Mouse (Mus musculus) limb, embryonic 14.5 days (tissue): ENCODE measurements around the gene Plekha4. TPM values are rescaled to one million over a fixed set of nuclear protein-coding genes. Genes with fewer than 3 reads are reported as not detected.
"Not testable (repeated sequence)": the region's sequence is repeated elsewhere in the genome, so short reads cannot be mapped to it uniquely, and the experiment has no call there.

Experiments
- ATAC-seq: fragments of 200-750 bp; cut with Nextera tagmentation; 2 replicates; pipeline ENCODE4 v1.8.0; 2017; ENCODE audit warnings: low read depth, moderate number of reproducible peaks, moderate TSS enrichment; ENCODE audit not compliant: low FRiP score
- DNase-seq: peaks from one replicate; pipeline ENCODE4 v3.0.0-alpha.2; 2015; ENCODE audit warnings: low spot score
- H3K27ac ChIP-seq: fragments of 300-500 bp; sonication (generic); replicated peaks from 2 replicates; pipeline ENCODE4 v1.5.1; 2014; ENCODE audit warnings: low read depth, mild to moderate bottlenecking, low read length, moderate library complexity, mixed read lengths
- H3K27me3 ChIP-seq: fragments of 300-500 bp; sonication (generic); 2 replicates; pipeline ENCODE4 v1.6.1; 2014; ENCODE audit warnings: low read length, mixed read lengths; ENCODE audit not compliant: control insufficient read depth, insufficient read depth
- H3K36me3 ChIP-seq: fragments of 300-500 bp; sonication (generic); 2 replicates; pipeline ENCODE4 v1.6.1; 2014; ENCODE audit warnings: mild to moderate bottlenecking, low read length, moderate library complexity, mixed read lengths; ENCODE audit not compliant: control insufficient read depth, insufficient read depth
- H3K4me1 ChIP-seq: fragments of 300-500 bp; sonication (generic); 2 replicates; pipeline ENCODE4 v1.6.1; 2014; ENCODE audit warnings: antibody characterized with exemption, low read length, mixed read lengths; ENCODE audit not compliant: control insufficient read depth, insufficient read depth
- H3K4me2 ChIP-seq: fragments of 300-500 bp; sonication (generic); replicated peaks from 2 replicates; pipeline ENCODE4 v1.6.1; 2014; ENCODE audit warnings: low read depth, mild to moderate bottlenecking, low read length, moderate library complexity; ENCODE audit not compliant: severe bottlenecking
- H3K4me3 ChIP-seq: fragments of 300-500 bp; sonication (generic); replicated peaks from 2 replicates; pipeline ENCODE4 v1.5.1; 2014; ENCODE audit warnings: low read length
- H3K9ac ChIP-seq: fragments of 300-500 bp; sonication (generic); 2 replicates; pipeline ENCODE4 v1.6.1; 2014; ENCODE audit warnings: mild to moderate bottlenecking, low read depth, low read length, moderate library complexity; ENCODE audit not compliant: severe bottlenecking
- H3K9me3 ChIP-seq: fragments of 300-500 bp; sonication (generic); 2 replicates; pipeline ENCODE4 v1.6.1; 2016; ENCODE audit warnings: low read length; ENCODE audit not compliant: control insufficient read depth
- POLR2A ChIP-seq: fragments of 200-500 bp; IDR thresholded peaks from 2 replicates; pipeline ENCODE4 v1.8.0; 2012; ENCODE audit warnings: inconsistent platforms, mild to moderate bottlenecking, moderate library complexity, borderline replicate concordance; ENCODE audit not compliant: insufficient read depth, insufficient read length; ENCODE audit errors: extremely low read depth
- WGBS: fragments of 180-500 bp; shearing (Covaris S2); extraction: QIAGEN DNeasy Blood & Tissue Kit; methylation state at CpG from one replicate; pipeline ENCODE4 v1.1.7; 2014; 5-methylcytosine and 5-hydroxymethylcytosine counted together
- polyA plus RNA-seq, 2 experiments: library from polyadenylated mRNA; depleted of rRNA in 1 of 2; stranded (reverse) in 1 of 2; unstranded in 1 of 2; fragments of >200 nt; fragmentation: Nextera tagmentation in 1 of 2; extraction: Ambion mirVana in 1 of 2; gene quantifications; 2 replicates each; pipeline versions ENCODE4 v1.2.1 to v1.2.3; 2012 to 2014

Plekha4 gene
- polyA plus RNA-seq, 2 experiments = 4.6 to 13.1 TPM

DNA sequence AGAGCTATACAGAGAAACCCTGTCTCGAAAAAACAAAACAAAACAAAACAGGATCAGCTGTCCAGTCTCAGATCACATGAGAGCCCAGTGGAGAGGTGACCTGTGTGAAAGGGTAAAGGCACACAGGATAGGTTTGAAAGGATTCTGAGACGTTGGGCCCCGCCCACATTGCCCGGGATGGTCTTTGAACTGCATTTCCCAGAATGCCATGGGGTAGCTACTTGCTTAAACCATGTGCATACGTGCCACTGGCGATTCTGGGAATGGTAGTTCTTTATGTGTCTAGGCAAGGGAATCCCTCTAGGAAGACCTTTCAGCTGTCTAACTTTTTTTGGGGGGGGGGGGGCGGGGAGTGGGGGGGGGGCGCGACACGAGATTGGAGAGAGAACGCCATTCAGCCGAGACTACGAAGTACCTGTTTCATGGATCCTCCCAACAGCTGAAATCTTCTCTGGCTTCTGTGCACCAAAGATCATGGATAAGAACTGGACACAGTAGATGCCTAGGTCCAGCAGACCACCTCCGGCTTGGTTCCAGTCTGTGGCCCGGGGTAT is 44.7 kb upstream of the Plekha4 start, which contains the start of gene Tulp2:
Gene Tulp2, plus strand, starts transcription at position 504 of the 554 bp plus-strand sequence.
- H3K9me3 ChIP-seq = no peaks in the 10 kb centered on the region
- peak; percentile 66 for DNase-seq
- H3K27me3 ChIP-seq = no peaks in the 10 kb centered on the region
- 0 out of 2 replicates have a peak, but pooled peaks cover 3% of the 10 kb centered on the region for H3K36me3 ChIP-seq
- peak; percentile 84 for ATAC-seq
- H3K27ac ChIP-seq = no peak within 1 kb of the TSS
- TF ChIP-seq POLR2A = no peak
- 46% methylated on average over 15 of the region's 15 CpGs for WGBS
- H3K4me3 ChIP-seq = no peak within 1 kb of the TSS
- H3K4me2 ChIP-seq = no peak within 1 kb of the TSS
- no peak within 1 kb of the TSS for H3K9ac ChIP-seq
- H3K4me1 ChIP-seq = no peaks in the 10 kb centered on the region

DNA sequence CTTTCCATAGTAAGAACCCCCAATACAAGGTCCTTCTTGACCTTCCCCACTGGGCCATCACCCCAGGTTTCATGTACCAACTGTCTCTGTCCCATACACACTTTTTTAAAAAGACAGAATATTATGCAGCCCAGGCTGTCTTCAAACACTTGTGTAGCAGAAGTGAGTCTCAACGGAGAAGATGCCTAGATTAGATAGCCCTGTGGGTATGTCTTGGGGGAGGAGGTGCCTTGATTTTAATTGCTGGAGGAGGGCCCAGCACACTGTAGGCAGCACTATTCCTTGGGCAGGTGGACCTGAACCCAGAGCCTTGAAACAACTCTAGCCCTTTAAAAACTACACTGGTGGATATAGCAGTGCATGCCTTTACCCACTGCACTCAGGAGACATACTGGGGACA is 44.0 kb upstream of the Plekha4 start:
- no peak for TF ChIP-seq POLR2A
- Histone ChIP-seq H3K4me2 (no peak overlapping the region), H3K9ac (no peak overlapping the region), H3K9me3 (no peaks in the 10 kb centered on the region), H3K36me3 (0 out of 2 replicates have a peak, but pooled peaks cover 3% of the 10 kb centered on the region), H3K4me1 (no peaks in the 10 kb centered on the region), H3K27ac (no peak overlapping the region), H3K27me3 (no peaks in the 10 kb centered on the region), H3K4me3 (no peak overlapping the region)
- DNase-seq (no peak), ATAC-seq (no peak)
- 86% methylated on average over 1 of the region's 1 CpGs for WGBS

DNA sequence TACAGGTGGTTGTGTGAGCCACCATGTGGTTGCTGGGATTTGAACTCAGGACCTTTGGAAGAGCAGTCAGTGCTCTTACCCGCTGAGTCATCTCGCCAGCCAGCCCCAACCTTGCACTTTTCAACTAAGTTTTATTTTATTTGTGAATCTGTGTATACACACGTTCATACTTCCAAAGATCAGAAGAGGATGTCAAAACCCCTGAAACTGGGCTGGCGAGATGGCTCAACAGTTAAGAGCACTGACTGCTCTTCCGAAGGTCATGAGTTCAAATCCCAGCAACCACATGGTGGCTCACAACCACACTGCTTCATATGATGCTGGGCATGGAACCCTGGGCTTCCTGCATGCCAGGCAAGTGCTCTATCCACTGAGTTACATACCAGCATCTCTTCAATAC is 41.1 kb upstream of the Plekha4 start:
- DNase-seq, H3K27ac ChIP-seq, H3K4me1 ChIP-seq, H3K27me3 ChIP-seq, H3K4me3 ChIP-seq, H3K9ac ChIP-seq, H3K4me2 ChIP-seq, H3K9me3 ChIP-seq, ATAC-seq, H3K36me3 ChIP-seq: not testable (repeated sequence)
- WGBS = 86% methylated on average over 5 of the region's 5 CpGs

DNA sequence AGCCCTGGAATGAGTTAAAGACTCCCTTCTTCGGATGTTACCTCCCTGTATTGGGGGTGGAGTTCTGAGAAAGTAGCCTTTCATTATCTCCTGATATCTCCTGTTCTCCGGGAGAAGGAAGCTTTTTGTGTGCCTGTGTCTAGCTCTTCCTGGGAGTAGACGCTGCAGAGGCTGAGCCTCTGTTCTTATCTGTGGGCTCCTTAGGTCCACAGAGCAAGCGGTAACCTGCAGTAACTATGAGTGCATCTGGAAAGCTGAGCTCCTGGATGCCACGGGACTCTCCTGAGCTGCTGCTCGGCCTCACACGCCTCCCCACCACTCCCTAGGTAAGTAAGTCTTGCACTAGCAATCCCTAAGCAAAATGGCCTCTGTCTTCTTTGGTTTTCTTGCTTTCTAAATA is 40.0 kb upstream of the Plekha4 start:
- Histone ChIP-seq H3K27ac (no peak overlapping the region), H3K36me3 (no peaks in the 10 kb centered on the region), H3K4me2 (no peak overlapping the region), H3K9me3 (no peaks in the 10 kb centered on the region), H3K9ac (no peak overlapping the region), H3K4me1 (peaks cover 12% of the 10 kb centered on the region), H3K4me3 (no peak overlapping the region), H3K27me3 (no peaks in the 10 kb centered on the region)
- DNase-seq = no peak
- no peak for TF ChIP-seq POLR2A
- WGBS = 72% methylated on average over 7 of the region's 7 CpGs
- no peak for ATAC-seq

DNA sequence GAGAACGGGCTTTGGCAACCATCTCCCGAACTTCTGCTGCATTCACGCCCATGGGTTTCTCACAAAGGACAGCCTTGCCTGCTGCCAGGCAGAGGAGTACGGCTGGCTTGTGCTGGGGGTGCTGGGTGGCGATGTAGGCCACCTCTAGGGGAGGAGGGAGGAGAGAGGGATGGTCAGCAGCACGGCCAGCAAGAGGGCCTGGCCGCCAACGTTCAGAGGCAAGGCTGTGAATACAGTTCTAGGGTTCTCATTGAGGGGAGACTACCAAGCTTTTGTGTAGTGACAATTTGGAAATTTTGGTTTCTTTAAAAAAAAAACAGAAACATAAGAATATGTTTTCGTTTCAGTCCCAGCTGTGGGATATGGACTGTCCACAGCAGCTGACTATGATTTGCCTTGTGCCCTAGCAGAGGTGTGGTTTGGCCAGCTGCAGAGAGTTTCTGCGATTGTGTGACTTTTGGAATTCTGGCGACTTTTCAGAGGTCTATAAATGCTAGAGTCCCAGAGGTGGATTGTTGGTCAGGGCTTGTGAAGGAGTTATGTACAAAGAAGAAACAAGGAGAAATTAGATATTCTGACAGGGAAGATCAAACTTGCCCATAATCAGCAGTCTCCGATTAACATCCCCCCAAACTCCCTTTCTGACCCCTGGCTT is 39.2 kb upstream of the Plekha4 start, which contains the start of gene Gm45808:
Gene Gm45808, minus strand, starts transcription at position 51 of the 655 bp plus-strand sequence.
- Histone ChIP-seq H3K9ac (no peak within 1 kb of the TSS), H3K4me1 (peaks cover 14% of the 10 kb centered on the region), H3K9me3 (no peaks in the 10 kb centered on the region), H3K36me3 (0 out of 2 replicates have a peak, but pooled peaks cover 2% of the 10 kb centered on the region), H3K27ac (peak within 1 kb of the TSS; percentile 61), H3K4me2 (no peak within 1 kb of the TSS), H3K27me3 (no peaks in the 10 kb centered on the region), H3K4me3 (no peak within 1 kb of the TSS)
- no peak for TF ChIP-seq POLR2A
- DNase-seq (no peak), ATAC-seq (no peak)
- WGBS = 80% methylated on average over 12 of the region's 12 CpGs
